Mouse (Mus musculus): ENCODE results near the gene Gm11214.

- no peak for TF ChIP-seq CTCF (IDR thresholded peaks at IDR 0.05; ENCODE audit: insufficient read depth, low read length)
- no peak for TF ChIP-seq POLR2A (IDR thresholded peaks at IDR 0.05; ENCODE audit: borderline replicate concordance, extremely low read depth, low read depth, low read length)
Measured at GRCm38 (mm10) chr4:63638603-63639002, 24.6 kb downstream of the Gm11214 start.

Measured in lung, adult 2 months (tissue).